Mouse (Mus musculus): Measurements from ENCODE around the gene Flvcr2. TPM values are rescaled to one million over a fixed set of nuclear protein-coding genes. Genes with fewer than 3 reads are reported as not detected.

Flvcr2 gene
- polyA plus RNA-seq, 1 experiment from 2014 or later = 1.5 TPM

- 87% methylated on average over 7 of the region's 7 CpGs for WGBS
- Histone ChIP-seq H3K4me1 (ENCODE audit: control insufficient read depth, insufficient read depth, low read length) (no peaks in the 10 kb centered on the region), H3K27ac (ENCODE audit: low read depth, low read length) (no peak overlapping the region), H3K4me2 (ENCODE audit: low read depth) (no peak overlapping the region), H3K27me3 (ENCODE audit: control insufficient read depth, insufficient read depth, low read length) (no peaks in the 10 kb centered on the region), H3K4me3 (ENCODE audit: low read depth, low read length) (no peak overlapping the region), H3K36me3 (ENCODE audit: control insufficient read depth, insufficient read depth, low read length) (no peaks in the 10 kb centered on the region), H3K9me3 (ENCODE audit: control insufficient read depth, low read length) (no peaks in the 10 kb centered on the region), H3K9ac (ENCODE audit: low read length) (no peak overlapping the region)
- DNase-seq (ENCODE audit: low spot score) (no peak), ATAC-seq (ENCODE audit: insufficient read depth, low FRiP score, low TSS enrichment) (no peak)
These were observed 18.2 kb upstream of the Flvcr2 start for GRCm38 (mm10) chr12:85728181-85728580.

- Histone ChIP-seq H3K27me3 (ENCODE audit: control insufficient read depth, insufficient read depth, low read length) (no peaks in the 10 kb centered on the region), H3K36me3 (ENCODE audit: control insufficient read depth, insufficient read depth, low read length) (no peaks in the 10 kb centered on the region), H3K27ac (ENCODE audit: low read depth, low read length) (no peak overlapping the region), H3K9ac (ENCODE audit: low read length) (no peak overlapping the region), H3K4me1 (ENCODE audit: control insufficient read depth, insufficient read depth, low read length) (no peaks in the 10 kb centered on the region), H3K4me2 (ENCODE audit: low read depth) (no peak overlapping the region), H3K4me3 (ENCODE audit: low read depth, low read length) (no peak overlapping the region), H3K9me3 (ENCODE audit: control insufficient read depth, low read length) (no peaks in the 10 kb centered on the region)
- DNase-seq (ENCODE audit: low spot score) (peak; percentile 63), ATAC-seq (ENCODE audit: insufficient read depth, low FRiP score, low TSS enrichment) (no peak)
- 34% methylated on average over 17 of the region's 17 CpGs for WGBS
These were observed 17.1 kb upstream of the Flvcr2 start for GRCm38 (mm10) chr12:85729022-85729944.

- H3K4me2 ChIP-seq (ENCODE audit: low read depth) = no peak overlapping the region
- WGBS = 68% methylated on average over 6 of the region's 6 CpGs
- no peak for ATAC-seq (ENCODE audit: insufficient read depth, low FRiP score, low TSS enrichment)
These were observed 16.4 kb upstream of the Flvcr2 start for GRCm38 (mm10) chr12:85729945-85730290.

GRCm38 (mm10) chr12:85736203-85736602 lies 10.1 kb upstream of the Flvcr2 start:
- Histone ChIP-seq H3K9ac (ENCODE audit: low read length) (no peak overlapping the region), H3K27me3 (ENCODE audit: control insufficient read depth, insufficient read depth, low read length) (no peaks in the 10 kb centered on the region), H3K4me3 (ENCODE audit: low read depth, low read length) (no peak overlapping the region), H3K27ac (ENCODE audit: low read depth, low read length) (no peak overlapping the region), H3K4me1 (ENCODE audit: control insufficient read depth, insufficient read depth, low read length) (no peaks in the 10 kb centered on the region), H3K4me2 (ENCODE audit: low read depth) (no peak overlapping the region), H3K36me3 (ENCODE audit: control insufficient read depth, insufficient read depth, low read length) (no peaks in the 10 kb centered on the region), H3K9me3 (ENCODE audit: control insufficient read depth, low read length) (no peaks in the 10 kb centered on the region)
- 74% methylated on average over 2 of the region's 2 CpGs for WGBS
- DNase-seq (ENCODE audit: low spot score) (no peak), ATAC-seq (ENCODE audit: insufficient read depth, low FRiP score, low TSS enrichment) (no peak)

More at GRCm38 (mm10) chr12:85729945-85730290, 16.4 kb upstream of the Flvcr2 start:
- Histone ChIP-seq H3K9me3 (ENCODE audit: control insufficient read depth, low read length) (no peaks in the 10 kb centered on the region), H3K27ac (ENCODE audit: low read depth, low read length) (no peak overlapping the region), H3K9ac (ENCODE audit: low read length) (no peak overlapping the region), H3K36me3 (ENCODE audit: control insufficient read depth, insufficient read depth, low read length) (no peaks in the 10 kb centered on the region), H3K4me3 (ENCODE audit: low read depth, low read length) (no peak overlapping the region), H3K4me1 (ENCODE audit: control insufficient read depth, insufficient read depth, low read length) (no peaks in the 10 kb centered on the region), H3K27me3 (ENCODE audit: control insufficient read depth, insufficient read depth, low read length) (no peaks in the 10 kb centered on the region)
- DNase-seq (ENCODE audit: low spot score) = no peak

GRCm38 (mm10) chr12:85736960-85737359 lies 9.4 kb upstream of the Flvcr2 start:
- WGBS = 84% methylated on average over 3 of the region's 3 CpGs
- ATAC-seq (ENCODE audit: insufficient read depth, low FRiP score, low TSS enrichment) = no peak

GRCm38 (mm10) chr12:85746696-85747219 lies 419 bp downstream of the Flvcr2 start:
- Histone ChIP-seq H3K4me2 (ENCODE audit: low read depth) (peak overlapping the region; percentile 59), H3K4me3 (ENCODE audit: low read depth, low read length) (peak overlapping the region; percentile 31), H3K36me3 (ENCODE audit: control insufficient read depth, insufficient read depth, low read length) (no peaks in the 10 kb centered on the region), H3K9me3 (ENCODE audit: control insufficient read depth, low read length) (no peaks in the 10 kb centered on the region), H3K4me1 (ENCODE audit: control insufficient read depth, insufficient read depth, low read length) (no peaks in the 10 kb centered on the region), H3K9ac (ENCODE audit: low read length) (peak overlapping the region; percentile 46), H3K27me3 (ENCODE audit: control insufficient read depth, insufficient read depth, low read length) (0 out of 2 replicates have a peak, but pooled peaks cover 2% of the 10 kb centered on the region), H3K27ac (ENCODE audit: low read depth, low read length) (no peak overlapping the region)
- DNase-seq (ENCODE audit: low spot score) (no peak), ATAC-seq (ENCODE audit: insufficient read depth, low FRiP score, low TSS enrichment) (no peak; the same call in 1 of the 2 replicates)
- WGBS = 19% methylated on average over 21 of the region's 21 CpGs

More at GRCm38 (mm10) chr12:85736960-85737359, 9.4 kb upstream of the Flvcr2 start:
- no peaks in the 10 kb centered on the region for H3K9me3 ChIP-seq (ENCODE audit: control insufficient read depth, low read length)
- no peak overlapping the region for H3K9ac ChIP-seq (ENCODE audit: low read length)
- H3K4me2 ChIP-seq (ENCODE audit: low read depth) = no peak overlapping the region
- H3K4me3 ChIP-seq (ENCODE audit: low read depth, low read length) = no peak overlapping the region
- H3K36me3 ChIP-seq (ENCODE audit: control insufficient read depth, insufficient read depth, low read length) = no peaks in the 10 kb centered on the region
- DNase-seq (ENCODE audit: low spot score) = no peak
- H3K4me1 ChIP-seq (ENCODE audit: control insufficient read depth, insufficient read depth, low read length) = no peaks in the 10 kb centered on the region
- H3K27me3 ChIP-seq (ENCODE audit: control insufficient read depth, insufficient read depth, low read length) = no peaks in the 10 kb centered on the region
- no peak overlapping the region for H3K27ac ChIP-seq (ENCODE audit: low read depth, low read length)

- Histone ChIP-seq H3K9me3 (ENCODE audit: control insufficient read depth, low read length) (no peaks in the 10 kb centered on the region), H3K27me3 (ENCODE audit: control insufficient read depth, insufficient read depth, low read length) (0 out of 2 replicates have a peak, but pooled peaks cover 2% of the 10 kb centered on the region), H3K4me3 (ENCODE audit: low read depth, low read length) (no peak overlapping the region), H3K4me2 (ENCODE audit: low read depth) (peak overlapping the region; percentile 59), H3K27ac (ENCODE audit: low read depth, low read length) (no peak overlapping the region), H3K9ac (ENCODE audit: low read length) (no peak overlapping the region), H3K36me3 (ENCODE audit: control insufficient read depth, insufficient read depth, low read length) (no peaks in the 10 kb centered on the region), H3K4me1 (ENCODE audit: control insufficient read depth, insufficient read depth, low read length) (no peaks in the 10 kb centered on the region)
- WGBS = 89% methylated on average over 10 of the region's 10 CpGs
- ATAC-seq (ENCODE audit: insufficient read depth, low FRiP score, low TSS enrichment) (no peak), DNase-seq (ENCODE audit: low spot score) (no peak)
These were observed 1.0 kb downstream of the Flvcr2 start for GRCm38 (mm10) chr12:85747343-85747742.

GRCm38 (mm10) chr12:85749861-85750260 lies 3.5 kb downstream of the Flvcr2 start:
- Histone ChIP-seq H3K9me3 (ENCODE audit: control insufficient read depth, low read length) (no peaks in the 10 kb centered on the region), H3K4me1 (ENCODE audit: control insufficient read depth, insufficient read depth, low read length) (no peaks in the 10 kb centered on the region), H3K27me3 (ENCODE audit: control insufficient read depth, insufficient read depth, low read length) (0 out of 2 replicates have a peak, but pooled peaks cover 2% of the 10 kb centered on the region), H3K27ac (ENCODE audit: low read depth, low read length) (no peak overlapping the region), H3K9ac (ENCODE audit: low read length) (no peak overlapping the region), H3K4me3 (ENCODE audit: low read depth, low read length) (no peak overlapping the region), H3K4me2 (ENCODE audit: low read depth) (no peak overlapping the region), H3K36me3 (ENCODE audit: control insufficient read depth, insufficient read depth, low read length) (no peaks in the 10 kb centered on the region)
- DNase-seq (ENCODE audit: low spot score) (no peak), ATAC-seq (ENCODE audit: insufficient read depth, low FRiP score, low TSS enrichment) (no peak)
- 89% methylated on average over 9 of the region's 9 CpGs for WGBS

- 84% methylated on average over 6 of the region's 6 CpGs for WGBS
- ATAC-seq (ENCODE audit: insufficient read depth, low FRiP score, low TSS enrichment) (no peak), DNase-seq (ENCODE audit: low spot score) (no peak)
- H3K27me3 ChIP-seq (ENCODE audit: control insufficient read depth, insufficient read depth, low read length) = 0 out of 2 replicates have a peak, but pooled peaks cover 2% of the 10 kb centered on the region
- no peak overlapping the region for H3K27ac ChIP-seq (ENCODE audit: low read depth, low read length)
- no peak overlapping the region for H3K9ac ChIP-seq (ENCODE audit: low read length)
- H3K4me2 ChIP-seq (ENCODE audit: low read depth) = no peak overlapping the region
- no peaks in the 10 kb centered on the region for H3K36me3 ChIP-seq (ENCODE audit: control insufficient read depth, insufficient read depth, low read length)
- no peak overlapping the region for H3K4me3 ChIP-seq (ENCODE audit: low read depth, low read length)
- no peaks in the 10 kb centered on the region for H3K9me3 ChIP-seq (ENCODE audit: control insufficient read depth, low read length)
- H3K4me1 ChIP-seq (ENCODE audit: control insufficient read depth, insufficient read depth, low read length) = no peaks in the 10 kb centered on the region
These were observed 5.8 kb downstream of the Flvcr2 start for GRCm38 (mm10) chr12:85752116-85752515.
